Mouse (Mus musculus) olfactory bulb, adult 2 months (tissue): Measurements from ENCODE around the gene Idua.

Source experiments
- CTCF ChIP-seq: fragments of 200-500 bp; IDR thresholded peaks from 2 replicates; pipeline ENCODE4 v1.5.1; 2012; ENCODE audit warnings: low read depth, mild to moderate bottlenecking, low read length, moderate library complexity; ENCODE audit not compliant: insufficient read depth
- POLR2A ChIP-seq: fragments of 200-500 bp; IDR thresholded peaks from 2 replicates; pipeline ENCODE4 v1.6.1; 2012; ENCODE audit warnings: mild to moderate bottlenecking, low read depth, low read length, moderate library complexity; ENCODE audit not compliant: insufficient read depth

DNA sequence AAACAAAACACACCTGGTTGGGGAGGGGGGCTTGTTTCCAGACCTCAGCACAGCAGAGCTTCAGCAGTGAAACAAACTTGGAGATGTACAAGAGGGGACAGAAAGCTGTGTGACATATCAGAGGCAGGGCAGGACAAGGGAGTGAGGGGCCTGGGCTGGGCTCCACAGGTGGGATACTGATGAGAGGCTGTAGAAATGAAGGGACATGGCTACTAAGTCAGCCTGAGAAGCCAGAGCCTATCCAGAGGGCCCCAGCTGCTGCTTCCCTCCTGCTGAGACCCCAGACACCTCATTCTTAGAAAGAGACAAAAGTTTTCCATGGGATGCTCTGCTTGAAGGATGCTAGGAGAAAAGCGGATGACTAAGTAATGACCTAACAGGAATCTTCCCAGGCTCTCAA lies 1.5 kb upstream of the Idua start:
- TF ChIP-seq POLR2A (no peak), CTCF (no peak)
